Mouse (Mus musculus) gastrocnemius, postnatal 36 days (tissue): ENCODE data around the gene Fntb. TPM values are rescaled to one million over a fixed set of nuclear protein-coding genes. Genes with fewer than 3 reads are reported as not detected.
"Not testable (repeated sequence)": the region's sequence is repeated elsewhere in the genome, so short reads cannot be mapped to it uniquely, and the experiment has no call there.

Experiments used
- DNase-seq, 2 experiments: peaks; one replicate each; pipeline ENCODE4 v3.0.0; 2022
- intact Hi-C: fragments of 180-260 bp; cut with DNase I; formaldehyde crosslinking; loops from one replicate; pipeline ENCODE4 v1.15.1; 2025
- total RNA-seq, 2 experiments: library from RNA; stranded (reverse); gene quantifications; 2 replicates each; pipeline ENCODE4 v1.2.3; 2021

Fntb gene
- total RNA-seq, 2 experiments from 2014 or later = 12.2 to 16.1 TPM

DNA sequence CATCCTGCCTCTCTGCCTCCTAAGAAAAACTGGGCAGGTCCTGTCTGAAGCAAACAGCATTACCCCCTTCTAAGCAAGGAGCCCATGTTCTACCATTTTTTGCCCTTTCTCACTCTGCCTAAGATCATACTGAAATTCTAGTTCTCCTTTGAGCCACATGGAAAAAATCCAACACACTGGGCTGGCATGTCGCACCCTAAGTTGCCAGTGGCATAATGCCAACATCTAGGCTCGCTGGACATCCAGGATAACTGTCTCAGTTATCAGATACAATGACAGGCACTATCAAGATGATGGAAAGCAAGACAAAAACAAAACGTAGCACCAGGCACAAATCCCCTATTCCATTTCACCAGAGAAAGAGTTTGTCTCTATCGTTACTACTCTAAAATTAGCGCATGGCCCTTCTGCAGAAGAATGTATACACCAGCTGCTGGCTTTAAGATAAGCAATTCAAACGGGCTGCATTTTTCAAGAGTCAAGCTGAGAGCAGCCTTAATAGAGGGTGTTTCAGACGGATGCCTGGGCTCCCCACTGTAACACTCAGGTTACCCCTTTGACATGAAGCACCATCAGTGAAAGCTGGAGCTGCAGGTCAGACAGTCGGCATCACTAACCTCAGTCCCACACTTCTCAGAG lies 25.2 kb downstream of the Fntb start:
- DNase-seq = no peak
- intact Hi-C loops = no loop called here

DNA sequence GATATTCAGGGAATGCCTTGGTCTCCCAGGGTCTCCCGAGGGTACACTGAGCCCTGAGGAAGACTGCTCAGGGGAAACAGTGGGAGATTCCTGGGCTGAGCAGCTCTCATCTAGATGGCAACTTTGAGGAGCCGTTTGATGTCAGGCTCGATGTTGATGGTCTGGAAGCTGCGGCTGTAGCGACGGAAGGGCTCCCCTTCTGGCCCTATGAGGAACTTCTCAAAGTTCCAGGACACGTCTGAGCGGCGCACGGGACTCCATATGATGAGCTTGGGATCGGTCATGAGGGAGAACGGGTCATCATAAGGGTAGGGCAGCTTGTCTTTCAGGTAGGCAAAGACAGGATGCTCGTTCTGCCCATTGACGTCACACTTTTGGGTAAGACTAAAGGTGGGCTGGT lies 27.2 kb downstream of the Fntb start:
- intact Hi-C loops = not testable (repeated sequence)

DNA sequence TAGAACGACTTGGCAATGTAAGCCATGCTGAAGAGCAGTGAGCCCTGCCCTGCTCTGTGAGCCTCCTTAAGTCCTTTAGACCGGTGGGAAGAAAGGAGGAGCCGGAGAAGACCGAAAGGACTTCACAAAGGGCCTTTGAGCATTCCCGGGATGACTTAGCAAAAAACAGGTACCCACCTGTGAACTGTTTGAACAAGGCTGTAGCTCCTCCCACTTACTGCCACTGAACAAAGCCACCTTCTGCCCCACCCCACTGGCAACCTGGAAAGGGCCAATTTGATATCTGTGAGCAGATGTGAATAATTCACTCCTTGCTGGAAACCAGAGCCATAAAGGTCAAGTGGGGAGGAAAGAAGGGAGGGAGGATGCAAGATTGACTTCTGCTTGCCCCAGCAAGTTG lies 30.0 kb downstream of the Fntb start, which contains the start of gene Gpx2:
TSS of gene Gpx2 (minus strand) at position 205 of the 400 bp plus-strand sequence.
- DNase-seq = no peak
- intact Hi-C loops = no loop called here

More for the DNA sequence above, 27.2 kb downstream of the Fntb start:
- not testable (repeated sequence) for DNase-seq

DNA sequence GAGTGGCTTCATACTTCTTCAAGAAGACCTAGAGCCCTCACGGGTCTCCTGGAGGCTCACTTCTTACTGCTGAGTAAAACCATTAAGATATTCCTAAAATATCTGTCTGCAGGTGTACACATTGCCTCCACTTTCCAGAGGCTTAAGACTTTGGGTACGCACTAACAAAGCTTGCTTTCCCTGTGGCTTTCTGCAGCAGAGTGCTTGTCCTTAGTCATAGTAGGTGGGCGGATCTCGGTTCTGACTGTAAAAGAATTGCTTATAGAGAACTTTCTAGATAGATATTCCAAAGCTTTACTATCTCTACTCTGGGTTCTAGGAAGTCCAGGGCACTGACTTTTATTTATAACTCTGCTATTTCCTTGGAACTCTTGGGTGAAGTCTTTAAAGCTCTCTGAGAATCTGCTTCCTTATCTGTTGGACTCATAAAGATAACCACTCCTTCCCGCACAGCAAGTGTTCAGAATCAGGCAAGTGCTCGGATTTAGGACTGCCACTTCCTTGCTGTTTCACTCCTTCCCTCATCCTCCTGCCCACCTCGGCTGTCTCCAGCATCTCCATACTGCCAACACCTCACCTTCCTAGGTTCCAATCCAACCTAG lies 31.6 kb downstream of the Fntb start:
- intact Hi-C loops = no loop called here
- no peak for DNase-seq

DNA sequence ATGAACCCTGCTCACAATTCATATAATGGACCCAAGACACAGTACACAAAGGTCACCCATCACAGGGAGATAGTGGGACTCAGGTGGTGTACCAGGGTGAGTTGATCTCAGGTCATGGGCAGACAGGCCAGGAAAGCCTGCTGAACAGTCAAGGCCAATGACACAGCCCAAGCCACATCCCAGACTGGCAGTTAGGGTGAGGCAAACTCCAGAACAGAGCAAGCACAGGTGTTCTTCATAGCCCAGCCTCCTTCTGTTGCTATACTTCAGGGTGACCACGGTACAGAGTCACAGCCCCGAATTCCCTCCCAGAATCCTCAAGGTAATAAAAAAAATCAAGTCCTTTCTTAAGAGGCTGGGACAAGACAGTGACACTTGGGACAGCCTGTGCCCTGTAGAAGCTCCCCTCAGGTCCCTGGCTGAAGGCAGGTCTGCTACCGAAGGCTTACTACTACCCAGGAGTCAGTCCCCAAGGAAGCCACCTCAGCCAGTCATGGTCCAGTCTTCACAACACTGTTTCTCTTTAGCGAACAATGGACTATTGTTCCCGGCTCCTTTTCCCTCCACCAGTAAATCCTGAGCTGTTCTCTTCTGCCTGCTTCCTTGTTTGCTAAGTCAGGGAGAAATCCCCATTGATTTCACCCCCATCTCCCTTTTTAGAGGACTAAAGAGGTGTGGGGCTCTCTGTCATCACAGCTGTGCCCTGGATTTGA lies 32.8 kb downstream of the Fntb start:
- intact Hi-C loops = no loop called here
- DNase-seq = no peak

DNA sequence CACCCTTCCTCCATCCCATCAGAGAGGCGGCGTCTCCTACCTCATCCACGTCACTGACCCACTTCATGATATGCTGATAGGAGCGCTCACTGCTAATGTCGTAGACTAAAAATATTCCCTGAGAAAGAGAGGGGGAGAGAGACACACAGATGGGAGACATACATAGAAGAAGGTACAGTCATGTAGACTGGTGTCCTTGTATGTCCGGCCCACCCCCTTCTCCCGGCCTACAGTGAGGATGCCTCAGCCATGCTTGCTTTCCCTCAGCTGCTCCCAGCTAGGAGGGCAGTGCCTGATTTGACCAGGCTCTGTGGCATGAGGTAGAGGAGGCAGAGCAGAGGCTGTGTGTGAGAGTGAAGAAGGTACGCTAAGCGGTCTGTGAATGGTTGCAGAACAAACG lies 37.6 kb downstream of the Fntb start:
- intact Hi-C loops = loop anchor here (5.0 kb wide), 1 partner anchor 306 kb away; no protein-coding TSS in a partner anchor
- DNase-seq = no peak

DNA sequence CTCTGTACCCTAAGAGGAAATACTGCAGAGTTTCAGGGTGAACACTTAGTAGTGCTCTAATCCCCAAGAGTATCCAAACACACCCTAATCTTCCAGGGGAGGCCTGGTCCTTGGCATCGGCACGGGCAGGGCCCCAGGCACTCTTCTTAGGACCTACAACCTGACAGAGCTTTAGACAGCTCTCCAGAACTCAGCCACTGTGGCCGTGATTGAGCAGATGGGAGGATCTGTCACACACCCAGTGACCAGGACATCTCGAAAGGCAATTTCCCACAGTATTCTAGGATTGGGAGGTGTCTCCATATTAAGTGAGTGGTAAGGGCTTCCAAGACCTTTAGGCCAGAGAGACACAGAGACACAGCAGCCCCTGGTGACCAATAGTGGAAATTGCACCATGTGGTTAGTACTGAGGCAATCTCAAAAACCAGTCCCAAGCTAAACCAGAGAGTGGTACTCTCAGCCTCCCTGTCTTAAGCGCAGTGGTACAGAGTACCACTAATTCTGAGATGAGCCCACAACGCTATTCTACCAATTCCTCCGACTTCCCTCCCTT lies 38.4 kb downstream of the Fntb start:
- intact Hi-C loops = loop anchor here (5.0 kb wide), 1 partner anchor 306 kb away; no protein-coding TSS in a partner anchor
- no peak for DNase-seq

DNA sequence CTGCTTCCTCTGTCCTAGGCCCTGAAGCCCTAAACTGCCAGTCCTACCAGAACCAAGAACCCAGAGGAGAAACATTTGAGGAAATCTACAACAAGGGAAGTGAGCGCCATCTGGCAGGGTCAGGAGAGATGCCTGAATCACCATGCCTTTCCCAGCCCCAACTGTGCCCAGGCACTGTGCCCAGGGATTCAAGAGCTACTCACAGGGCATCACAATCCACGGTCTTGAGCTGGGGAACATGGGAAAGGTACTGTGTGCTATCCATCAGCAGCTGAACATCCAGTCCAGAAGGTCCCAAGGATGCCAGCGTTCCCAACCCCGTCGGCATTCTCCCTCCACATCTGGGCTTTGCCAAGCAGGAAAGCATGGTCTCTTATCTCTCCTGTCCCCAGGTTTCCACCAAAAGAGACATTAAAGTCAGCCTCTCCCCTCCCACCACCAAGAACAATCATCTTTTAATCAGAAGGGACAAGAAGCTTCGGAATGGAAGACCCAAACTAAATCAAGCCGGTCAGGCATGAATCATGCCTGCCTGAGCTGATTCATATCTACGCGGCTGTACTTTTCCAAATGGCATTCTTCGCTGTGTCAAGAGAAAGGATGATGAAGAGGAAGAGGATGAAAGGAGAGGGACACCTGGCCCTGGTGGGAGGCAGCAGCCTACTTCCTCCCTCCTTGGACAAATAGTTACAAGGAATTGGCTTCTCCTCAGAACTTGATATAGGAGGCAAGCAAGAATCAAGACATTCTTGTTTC lies 39.8 kb downstream of the Fntb start:
- intact Hi-C loops = no loop called here
- no peak for DNase-seq

DNA sequence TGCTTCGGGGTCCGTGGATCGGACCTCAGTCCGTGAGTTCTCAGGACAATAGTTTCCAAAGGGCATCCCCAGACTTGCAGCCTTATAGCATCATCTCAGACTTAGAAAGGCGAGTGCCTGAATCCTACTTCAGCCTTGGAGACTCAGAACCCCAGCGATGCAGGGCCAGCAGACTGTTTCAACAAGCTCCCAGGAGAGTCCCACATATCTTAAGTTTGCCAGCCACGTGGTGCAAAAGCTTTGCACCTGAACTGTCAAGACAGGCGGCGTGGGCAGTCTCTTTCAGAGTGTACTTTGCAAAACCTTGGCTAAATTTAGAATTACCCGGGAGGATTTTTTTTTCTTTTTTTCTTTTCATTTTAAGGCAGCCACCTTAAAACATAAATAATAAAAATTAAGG lies 42.4 kb downstream of the Fntb start:
- DNase-seq = no peak
- intact Hi-C loops = no loop called here

DNA sequence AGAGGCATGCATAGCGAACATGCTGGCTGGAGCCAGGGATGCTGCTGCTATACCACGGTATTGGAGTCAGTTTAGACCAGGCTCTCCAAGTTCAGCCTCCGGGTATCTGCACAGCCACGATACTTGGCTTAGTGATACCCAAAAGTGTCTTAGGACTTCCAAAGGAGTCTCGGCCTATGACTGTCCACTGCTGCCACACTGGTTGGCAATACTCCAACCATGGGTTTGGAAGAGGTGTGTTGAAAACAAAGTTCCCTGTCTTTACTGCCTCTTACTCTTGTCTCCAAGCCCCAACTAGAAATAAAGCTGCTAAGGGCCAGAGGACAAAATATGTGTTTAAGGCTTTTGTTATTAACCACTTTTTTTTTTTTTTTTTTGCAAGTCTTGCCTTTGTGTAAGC lies 45.1 kb downstream of the Fntb start:
- intact Hi-C loops = no loop called here
- no peak for DNase-seq

DNA sequence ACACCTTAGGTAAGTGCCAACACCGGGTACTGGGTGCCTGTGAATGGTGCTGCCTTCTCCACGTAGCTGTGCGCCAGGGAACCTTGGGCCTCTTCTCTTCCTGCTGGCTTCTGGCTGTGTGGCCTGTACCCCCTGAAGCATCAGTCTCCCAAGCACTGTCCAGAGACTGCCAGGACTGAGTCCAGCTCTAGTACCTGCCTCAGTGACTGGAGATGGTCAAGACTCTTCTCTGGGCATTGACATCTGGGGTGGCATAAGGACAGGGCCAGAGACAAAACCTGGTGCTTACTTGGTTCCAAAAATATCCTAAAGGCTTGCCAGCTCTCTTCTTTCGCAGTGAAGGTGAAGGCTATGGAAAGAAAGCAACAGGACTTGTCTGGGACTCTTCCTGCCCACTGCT lies 45.6 kb downstream of the Fntb start:
- intact Hi-C loops = no loop called here
- no peak for DNase-seq

DNA sequence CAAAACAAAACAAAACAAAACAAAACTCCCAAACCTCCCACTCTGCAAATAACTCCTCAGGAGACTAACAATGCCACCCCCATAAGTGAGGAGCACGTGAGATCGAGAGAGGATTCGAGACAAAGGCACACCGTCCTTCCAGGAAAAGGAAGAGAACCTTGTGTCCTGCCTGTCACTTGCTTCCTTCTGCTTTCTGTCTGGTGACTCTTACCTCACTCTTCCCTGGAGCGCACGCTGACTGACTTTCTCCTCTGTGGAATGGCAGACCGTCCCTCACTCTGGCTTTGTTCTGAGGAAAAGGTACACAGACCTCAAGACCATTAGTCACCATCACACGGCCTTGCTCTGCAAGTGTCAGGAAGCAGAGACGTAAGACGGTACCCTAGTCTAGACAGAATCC lies 48.2 kb downstream of the Fntb start:
- intact Hi-C loops = no loop called here
- DNase-seq = no peak

DNA sequence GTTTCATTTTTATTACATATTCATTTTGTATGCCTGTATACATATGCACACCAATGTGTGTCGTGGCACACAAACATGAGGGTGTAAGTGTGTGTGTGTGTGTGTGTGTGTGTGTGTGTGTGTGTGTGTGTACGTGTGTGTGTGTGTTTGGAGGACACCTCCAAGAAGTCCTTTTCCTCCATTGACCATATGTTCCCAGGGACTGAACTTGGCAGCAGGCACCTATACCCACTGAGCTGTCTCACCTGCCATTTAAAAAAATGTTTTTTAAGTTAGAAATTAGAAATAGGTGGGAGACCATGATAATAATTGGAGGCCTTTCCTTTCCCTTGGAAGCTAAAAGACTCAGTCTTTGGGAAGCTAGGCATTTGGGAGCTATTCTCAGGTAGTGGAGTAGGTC lies 48.7 kb downstream of the Fntb start:
- DNase-seq = no peak
- intact Hi-C loops = no loop called here

DNA sequence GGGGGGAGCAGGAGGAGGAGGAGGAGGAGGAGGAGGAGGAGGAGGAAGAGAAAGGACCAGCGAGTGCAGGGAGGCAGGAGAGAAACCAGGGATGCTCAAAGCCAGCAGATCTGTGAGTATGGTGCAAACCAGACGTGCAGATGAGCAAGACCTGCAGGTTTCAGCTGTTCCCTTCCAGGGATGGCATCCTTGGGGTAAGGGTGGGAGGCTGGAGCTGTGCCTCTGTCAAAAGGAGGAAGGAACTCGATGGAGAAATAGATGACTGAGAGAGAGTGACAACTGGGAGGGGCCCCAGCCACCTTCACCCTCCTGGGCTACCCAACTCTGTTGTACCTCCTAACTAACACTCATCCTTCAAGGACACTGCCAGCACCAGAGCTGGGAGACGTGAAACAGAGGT lies 51.3 kb downstream of the Fntb start:
- no peak for DNase-seq
- intact Hi-C loops = no loop called here

DNA sequence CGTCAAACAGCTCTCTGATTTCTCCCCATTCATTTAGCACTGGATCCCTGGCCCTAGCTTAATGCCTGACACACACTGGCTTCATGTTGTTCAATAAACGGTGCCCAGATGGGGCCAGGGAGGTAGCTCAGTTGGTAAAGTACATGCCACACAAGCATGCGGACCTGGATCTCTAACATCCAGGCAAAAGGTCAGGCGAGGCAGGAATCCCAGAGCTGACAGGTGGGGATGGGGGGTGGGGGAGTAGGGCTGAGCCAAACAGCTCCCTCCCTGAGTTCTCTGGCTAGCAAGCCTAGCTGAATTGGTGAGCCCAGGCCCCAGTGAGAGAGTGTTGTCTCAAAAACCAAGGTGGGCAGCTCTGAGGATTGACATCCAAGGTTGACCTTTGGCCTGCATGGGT lies 51.8 kb downstream of the Fntb start:
- intact Hi-C loops = no loop called here
- no peak for DNase-seq

DNA sequence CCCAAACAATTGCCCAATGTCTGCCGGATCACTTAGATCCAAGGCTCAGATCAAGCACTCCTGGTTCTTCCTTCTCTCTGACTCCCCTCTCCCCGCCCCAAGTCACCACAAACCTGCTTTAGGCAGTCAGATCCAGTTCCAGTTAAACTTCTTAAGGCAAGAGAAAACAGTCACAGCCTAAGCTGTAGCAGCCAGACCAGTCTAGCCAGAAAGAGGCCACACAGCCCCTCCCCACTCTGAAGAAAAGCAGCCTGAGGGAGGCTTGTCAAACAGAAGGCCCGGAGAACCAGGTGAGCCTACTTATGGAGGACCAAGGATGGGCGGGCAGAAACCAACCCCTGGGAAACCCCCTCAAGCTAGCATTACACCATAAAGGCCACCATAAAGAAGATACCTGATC lies 52.7 kb downstream of the Fntb start:
- DNase-seq = no peak
- intact Hi-C loops = no loop called here

DNA sequence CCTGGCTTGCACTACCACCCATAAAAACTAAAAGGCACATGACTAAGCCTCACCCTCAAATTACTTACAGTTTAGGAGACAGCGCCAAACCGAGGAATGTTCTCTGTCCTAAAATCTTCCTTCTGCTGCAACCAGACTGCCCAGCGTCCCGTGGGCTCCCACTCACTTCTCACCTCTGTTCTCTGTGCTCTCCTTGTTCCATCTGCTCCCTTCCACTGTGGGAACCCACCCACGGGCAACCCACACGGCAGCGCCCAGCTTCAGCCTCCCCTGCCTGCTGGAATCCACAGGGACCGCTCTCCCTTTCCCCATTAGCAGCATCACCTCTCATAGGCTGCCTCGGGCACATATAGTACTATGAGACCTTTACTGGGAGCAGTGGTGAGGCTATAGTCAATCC lies 53.5 kb downstream of the Fntb start:
- DNase-seq = no peak
- intact Hi-C loops = no loop called here

DNA sequence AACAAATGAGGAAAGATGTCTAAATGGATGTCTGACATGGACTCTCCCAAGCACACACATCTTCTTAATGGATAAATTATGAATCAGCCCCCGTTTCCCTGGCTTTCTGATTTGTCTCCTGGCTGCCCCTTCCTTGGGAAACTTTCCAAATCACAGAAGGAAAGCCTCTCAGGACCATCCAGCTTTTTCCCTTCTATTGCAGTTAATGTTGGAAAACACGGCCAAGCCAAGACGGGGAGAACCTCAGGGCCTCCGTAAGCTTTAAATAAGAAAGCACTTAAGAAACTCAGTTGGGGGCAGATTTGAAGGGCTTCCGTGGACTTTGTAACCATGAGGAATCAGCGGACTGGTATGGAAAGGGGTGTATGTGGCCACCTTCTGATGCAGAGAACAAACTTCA lies 54.4 kb downstream of the Fntb start:
- intact Hi-C loops = no loop called here
- DNase-seq = no peak

DNA sequence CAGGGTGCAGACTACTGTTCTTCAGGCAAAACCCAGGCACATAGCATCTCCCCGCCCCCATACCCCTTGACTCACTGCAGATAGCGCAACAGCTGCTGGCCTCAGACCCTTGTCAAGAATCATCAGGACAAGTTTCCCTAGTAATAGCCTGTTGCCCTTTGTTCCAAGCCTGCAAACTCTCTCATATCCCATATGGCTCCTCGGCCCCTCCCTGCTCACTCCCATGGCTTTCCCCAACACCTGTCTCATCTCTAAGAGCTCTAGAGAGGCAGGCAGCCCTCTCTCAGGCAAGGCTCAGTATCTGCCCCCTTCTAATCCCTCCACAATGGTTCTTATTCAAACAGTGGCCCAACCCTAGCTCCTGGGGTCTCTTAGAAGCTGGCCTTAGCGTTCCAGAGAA lies 55.2 kb downstream of the Fntb start:
- no peak for DNase-seq
- intact Hi-C loops = no loop called here

DNA sequence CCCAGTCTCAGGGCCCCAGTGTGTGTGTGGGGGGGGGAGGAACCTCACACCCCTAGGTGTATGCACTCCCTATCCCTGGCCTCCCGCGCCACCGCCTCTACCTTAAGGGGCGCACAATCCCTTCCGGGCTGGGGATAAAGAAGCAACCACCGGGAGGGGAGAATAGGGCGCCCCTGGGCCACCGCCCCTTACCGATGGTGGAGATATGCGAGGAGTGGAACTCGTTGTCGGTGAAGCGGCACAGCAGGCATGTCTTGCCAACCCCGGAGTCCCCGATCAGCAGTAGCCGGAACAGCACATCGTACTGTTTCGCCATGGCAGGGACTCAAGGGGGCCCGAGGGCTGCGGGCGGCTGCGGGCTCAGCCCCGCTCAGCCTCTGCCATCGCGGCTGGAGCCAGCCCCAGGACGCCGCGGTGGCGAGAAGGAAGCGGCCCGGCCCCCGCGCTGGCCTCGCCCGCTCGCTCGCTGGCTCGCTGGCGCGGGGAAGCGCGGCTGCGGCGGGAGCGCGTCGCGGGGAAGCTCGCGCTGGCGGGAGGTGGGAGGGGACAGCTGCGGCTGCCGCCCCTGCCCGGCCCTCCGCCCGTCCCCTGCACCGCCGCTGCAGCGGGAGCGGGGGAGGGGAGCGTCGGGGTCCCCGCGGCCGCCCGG lies 56.7 kb downstream of the Fntb start:
- intact Hi-C loops = no loop called here
- DNase-seq = no peak
